Mouse (Mus musculus) spleen, postnatal 10 days (tissue): Measurements from ENCODE around the gene Cdk6.
A peak's percentile ranks its signal among the peaks of the same experiment; 100 is the strongest.
"Not testable (repeated sequence)": the region's sequence is repeated elsewhere in the genome, so short reads cannot be mapped to it uniquely, and the experiment has no call there.

Experiments
- DNase-seq, 2 experiments: peaks; one replicate each; pipeline ENCODE4 v3.0.0; 2021 to 2022; ENCODE audit warnings: low spot score in 2 of 2

Gene Cdk6

GRCm38 (mm10) chr5:3509503-3509902, 168.2 kb downstream of the Cdk6 start:
- DNase-seq: no peak

GRCm38 (mm10) chr5:3511097-3511795, 170.0 kb downstream of the Cdk6 start:
- DNase-seq: no peak

GRCm38 (mm10) chr5:3512584-3512983, 171.3 kb downstream of the Cdk6 start:
- no peak for DNase-seq

GRCm38 (mm10) chr5:3514901-3515311, 173.6 kb downstream of the Cdk6 start:
- DNase-seq: no peak

GRCm38 (mm10) chr5:3515477-3515876, 174.2 kb downstream of the Cdk6 start:
- no peak for DNase-seq

GRCm38 (mm10) chr5:3516481-3517075, 175.3 kb downstream of the Cdk6 start:
- peak in 1 of 2 experiments; percentile 42 for DNase-seq

- no peak for DNase-seq
Measured at GRCm38 (mm10) chr5:3520493-3521359, 179.4 kb downstream of the Cdk6 start.

- DNase-seq: no peak
Measured at GRCm38 (mm10) chr5:3521741-3522140, 180.5 kb downstream of the Cdk6 start.

GRCm38 (mm10) chr5:3522826-3523225, 181.5 kb downstream of the Cdk6 start:
- DNase-seq: no peak

GRCm38 (mm10) chr5:3527041-3527691, 185.9 kb downstream of the Cdk6 start:
- DNase-seq: no peak

- DNase-seq: no peak
Measured at GRCm38 (mm10) chr5:3529585-3530189, 188.4 kb downstream of the Cdk6 start.

- DNase-seq: not testable (repeated sequence)
Measured at GRCm38 (mm10) chr5:3532048-3532447, 190.8 kb downstream of the Cdk6 start.

- no peak for DNase-seq
Measured at GRCm38 (mm10) chr5:3536592-3537212, 195.4 kb downstream of the Cdk6 start.

GRCm38 (mm10) chr5:3538505-3539472, 197.5 kb downstream of the Cdk6 start:
- DNase-seq: no peak

GRCm38 (mm10) chr5:3541871-3542270, 200.6 kb downstream of the Cdk6 start:
- no peak for DNase-seq

- peak; percentile 98 to 99 for DNase-seq
Measured at GRCm38 (mm10) chr5:3543629-3544479, 202.6 kb downstream of the Cdk6 start, which contains the start of gene Fam133b. Fam133b (plus strand) TSS chr5:3543833.

- DNase-seq: no peak
Measured at GRCm38 (mm10) chr5:3544480-3544769, 203.1 kb downstream of the Cdk6 start.

GRCm38 (mm10) chr5:3546226-3546625, 204.9 kb downstream of the Cdk6 start:
- DNase-seq: no peak

GRCm38 (mm10) chr5:3551481-3551880, 210.2 kb downstream of the Cdk6 start:
- no peak for DNase-seq
